Mouse (Mus musculus) heart, embryonic 14.5 days (tissue): ENCODE results near the gene Cd160. TPM values are rescaled to one million over a fixed set of nuclear protein-coding genes. Genes with fewer than 3 reads are reported as not detected.

Experiments
- ATAC-seq: fragments of 200-750 bp; cut with Nextera tagmentation; 2 replicates; pipeline ENCODE4 v1.8.0; 2017; ENCODE audit warnings: low read depth, moderate TSS enrichment; ENCODE audit not compliant: insufficient number of reproducible peaks, insufficient read depth, low FRiP score
- H3K27ac ChIP-seq, 2 experiments: fragments of 200-500 bp in 1 of 2; fragments of 300-500 bp in 1 of 2; sonication (generic) in 1 of 2; replicated peaks in 1 of 2; 2 replicates each; pipeline ENCODE4 v1.5.1; 2012 to 2014; ENCODE audit warnings: low read depth in 2 of 2, low read length in 2 of 2, control low read depth in 1 of 2, mild to moderate bottlenecking in 1 of 2, mixed read lengths in 1 of 2; ENCODE audit not compliant: control insufficient read depth in 1 of 2, insufficient read depth in 1 of 2
- H3K27me3 ChIP-seq: fragments of 300-500 bp; sonication (generic); 2 replicates; pipeline ENCODE4 v1.6.1; 2014; ENCODE audit warnings: mild to moderate bottlenecking, low read length, control low read depth; ENCODE audit not compliant: control insufficient read depth, insufficient read depth
- H3K36me3 ChIP-seq: fragments of 300-500 bp; sonication (generic); 2 replicates; pipeline ENCODE4 v1.6.1; 2014; ENCODE audit warnings: mild to moderate bottlenecking, control low read depth, low read length, mixed read lengths; ENCODE audit not compliant: control insufficient read depth, insufficient read depth
- H3K4me1 ChIP-seq, 2 experiments: fragments of 200-500 bp in 1 of 2; fragments of 300-500 bp in 1 of 2; sonication (generic) in 1 of 2; 2 replicates each; pipeline ENCODE4 v1.6.1; 2012 to 2014; ENCODE audit warnings: low read length in 2 of 2, control low read depth in 1 of 2, mixed read lengths in 1 of 2; ENCODE audit not compliant: control insufficient read depth in 2 of 2, insufficient read depth in 2 of 2
- H3K4me2 ChIP-seq: fragments of 300-500 bp; sonication (generic); 2 replicates; pipeline ENCODE4 v1.6.1; 2014; ENCODE audit warnings: mild to moderate bottlenecking, low read length
- H3K4me3 ChIP-seq, 2 experiments: fragments of 200-500 bp in 1 of 2; fragments of 300-500 bp in 1 of 2; sonication (generic) in 1 of 2; 2 replicates each; pipeline ENCODE4 v1.5.1; 2012 to 2014; ENCODE audit warnings: low read length in 2 of 2, mild to moderate bottlenecking in 2 of 2, control low read depth in 1 of 2, low read depth in 1 of 2, moderate library complexity in 1 of 2; ENCODE audit not compliant: control insufficient read depth in 1 of 2, insufficient read depth in 1 of 2
- H3K9ac ChIP-seq: fragments of 300-500 bp; sonication (generic); 2 replicates; pipeline ENCODE4 v1.6.1; 2014; ENCODE audit warnings: mild to moderate bottlenecking, low read length
- H3K9me3 ChIP-seq: fragments of 300-500 bp; sonication (generic); 2 replicates; pipeline ENCODE4 v1.6.1; 2016; ENCODE audit warnings: low read length, control low read depth; ENCODE audit not compliant: control insufficient read depth
- WGBS: fragments of 180-500 bp; shearing (Covaris S2); extraction: QIAGEN DNeasy Blood & Tissue Kit; methylation state at CpG from one replicate; pipeline ENCODE4 v1.1.7; 2014; 5-methylcytosine and 5-hydroxymethylcytosine counted together
- polyA plus RNA-seq: library from polyadenylated mRNA; unstranded; fragments of >200 nt; fragmentation: Nextera tagmentation; extraction: Ambion mirVana; gene quantifications from 2 replicates; pipeline ENCODE4 v1.2.1, GENCODE M21; 2014

Cd160 gene
- polyA plus RNA-seq, 1 experiment from 2014 or later, result not detected

DNA sequence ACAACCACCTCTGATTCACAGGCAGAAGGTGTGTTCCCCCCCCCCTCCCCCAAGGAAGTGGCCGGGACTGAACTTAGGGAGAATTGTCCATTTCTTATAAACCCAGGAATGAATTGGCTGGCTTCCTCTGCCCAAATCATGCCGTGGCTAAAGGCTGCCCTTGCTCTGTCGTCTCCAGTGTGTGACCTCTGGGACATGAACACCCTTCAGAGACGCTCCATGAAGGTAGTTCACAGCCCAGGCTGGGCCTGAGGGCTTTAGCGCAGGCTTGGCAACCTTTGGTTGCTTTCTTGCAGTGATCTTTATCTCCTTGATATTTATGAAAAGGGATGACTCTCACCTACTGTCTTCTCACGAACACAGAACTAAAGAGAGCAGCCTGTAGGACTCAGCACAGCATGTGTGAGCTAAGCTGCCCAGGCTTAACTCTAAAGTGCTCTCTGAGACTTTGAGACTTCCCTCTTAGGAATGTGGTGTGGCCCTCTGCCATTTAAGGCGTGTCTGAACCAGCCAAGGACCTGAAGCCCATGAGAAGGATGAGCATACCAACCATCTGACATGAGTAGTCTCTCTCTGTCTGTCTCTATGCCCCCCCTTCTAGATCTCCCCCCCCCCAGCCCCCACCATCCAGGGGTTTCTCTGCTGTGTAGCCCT lies 15.4 kb downstream of the Cd160 start:
- H3K27me3 ChIP-seq, result peaks cover 9% of the 10 kb centered on the region; the same call in 1 of the 2 replicates
- H3K9ac ChIP-seq, result no peak overlapping the region
- 0 out of 4 replicates have a peak overlapping the region, but pooled peaks of 1 of the 2 experiments have one; percentile 2 for H3K4me3 ChIP-seq
- H3K4me1 ChIP-seq, result peaks cover 5 to 15% of the 10 kb centered on the region in 2 experiments
- peak overlapping the region; percentile 55 for H3K4me2 ChIP-seq
- no peaks in the 10 kb centered on the region for H3K9me3 ChIP-seq
- no peak overlapping the region for H3K27ac ChIP-seq
- 23% methylated on average over 7 of the region's 7 CpGs for WGBS
- ATAC-seq, result no peak
- H3K36me3 ChIP-seq, result no peaks in the 10 kb centered on the region

DNA sequence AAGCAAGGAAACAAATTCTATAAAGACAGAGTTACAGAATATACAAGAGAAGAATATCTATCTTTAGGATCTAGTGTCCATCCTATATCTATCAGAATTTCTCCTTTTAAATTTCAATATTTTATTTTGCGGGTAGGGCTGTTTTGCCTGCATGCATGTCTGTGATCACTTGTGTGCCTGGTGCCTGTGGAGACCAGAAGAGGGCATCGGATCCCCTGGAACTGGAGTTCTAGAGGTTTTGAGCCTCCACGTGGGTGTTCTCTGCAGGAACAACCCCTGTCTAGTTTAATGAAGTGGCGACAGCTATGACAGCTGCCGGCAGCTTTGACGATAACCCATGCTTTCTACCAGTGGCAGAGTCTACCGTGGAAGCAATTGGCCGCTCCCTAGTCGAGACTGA lies 16.0 kb downstream of the Cd160 start:
- Histone ChIP-seq H3K4me1 (peaks cover 8 to 18% of the 10 kb centered on the region in 2 experiments), H3K4me2 (peak overlapping the region; percentile 55), H3K36me3 (no peaks in the 10 kb centered on the region), H3K9ac (no peak overlapping the region), H3K9me3 (no peaks in the 10 kb centered on the region), H3K27me3 (peaks cover 9% of the 10 kb centered on the region; the same call in 1 of the 2 replicates), H3K27ac (no peak overlapping the region), H3K4me3 (0 out of 4 replicates have a peak overlapping the region, but pooled peaks of 1 of the 2 experiments have one; percentile 2)
- WGBS, result 4% methylated on average over 9 of the region's 9 CpGs
- ATAC-seq, result peak; percentile 70

DNA sequence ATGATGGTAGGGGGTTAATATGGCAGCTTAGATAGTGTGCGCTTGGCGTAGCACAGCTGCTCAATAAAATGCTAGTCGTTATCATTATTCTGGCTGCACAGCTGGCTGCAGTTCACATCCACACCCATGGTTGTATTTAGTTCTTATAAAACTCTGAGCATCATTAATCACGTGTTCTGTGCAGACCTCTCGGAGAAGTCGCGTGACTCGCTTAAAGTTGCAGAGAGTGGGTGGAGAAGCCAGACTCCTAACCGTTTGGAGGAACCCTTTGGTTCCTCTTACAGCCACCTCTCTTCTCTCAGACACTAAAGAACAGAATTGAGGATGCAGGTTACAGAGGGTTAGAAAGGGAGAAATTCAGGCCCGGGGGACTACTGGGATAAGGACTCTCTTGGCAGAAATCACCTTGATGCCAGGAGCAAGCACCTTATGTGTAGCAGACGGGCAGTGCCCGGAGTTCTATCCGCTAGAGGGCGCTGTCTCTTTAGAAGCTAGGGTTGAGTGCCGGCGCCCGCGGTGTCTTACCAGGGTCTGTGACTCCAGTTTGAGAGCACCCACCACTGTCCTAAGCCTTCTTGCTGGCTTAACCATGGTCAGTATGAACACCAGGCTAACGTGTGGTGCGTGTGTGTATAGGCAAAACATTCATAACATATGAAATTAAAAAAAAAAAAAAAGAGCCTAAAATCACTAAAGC lies 16.6 kb downstream of the Cd160 start:
- WGBS, result 36% methylated on average over 20 of the region's 20 CpGs
- Histone ChIP-seq H3K4me2 (peak overlapping the region; percentile 55), H3K27me3 (peaks cover 9% of the 10 kb centered on the region; the same call in 1 of the 2 replicates), H3K27ac (no peak overlapping the region), H3K4me1 (peaks cover 8 to 18% of the 10 kb centered on the region in 2 experiments), H3K36me3 (no peaks in the 10 kb centered on the region), H3K9ac (no peak overlapping the region), H3K4me3 (no peak overlapping the region), H3K9me3 (no peaks in the 10 kb centered on the region)
- ATAC-seq, result peak; percentile 34; the same call in 1 of the 2 replicates

DNA sequence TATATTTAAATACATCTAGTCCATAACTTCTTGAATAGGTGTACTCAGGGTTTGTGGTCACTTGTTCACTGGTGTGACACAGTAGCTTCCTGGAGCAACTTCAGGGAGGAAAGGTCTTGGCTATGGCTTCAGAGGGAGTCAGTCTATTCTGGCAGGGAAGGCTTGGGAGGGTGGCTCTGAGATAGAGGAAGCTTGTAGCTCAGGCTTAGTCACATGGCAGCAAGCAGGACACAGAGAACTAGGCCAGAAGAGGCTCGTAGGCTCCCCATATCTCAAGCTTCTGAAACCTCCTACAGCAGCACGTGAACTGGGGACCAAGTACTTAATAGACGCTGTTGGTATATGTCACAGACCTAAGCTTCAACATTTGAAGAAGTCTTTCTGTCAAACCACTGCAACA lies 17.9 kb downstream of the Cd160 start:
- no peaks in the 10 kb centered on the region for H3K9me3 ChIP-seq
- H3K9ac ChIP-seq, result no peak overlapping the region
- ATAC-seq, result no peak
- H3K27me3 ChIP-seq, result peaks cover 9% of the 10 kb centered on the region; the same call in 1 of the 2 replicates
- H3K4me3 ChIP-seq, result no peak overlapping the region
- no peak overlapping the region for H3K4me2 ChIP-seq
- H3K4me1 ChIP-seq, result peaks cover 8 to 18% of the 10 kb centered on the region in 2 experiments
- no peaks in the 10 kb centered on the region for H3K36me3 ChIP-seq
- 72% methylated on average over 3 of the region's 3 CpGs for WGBS
- H3K27ac ChIP-seq, result no peak overlapping the region

DNA sequence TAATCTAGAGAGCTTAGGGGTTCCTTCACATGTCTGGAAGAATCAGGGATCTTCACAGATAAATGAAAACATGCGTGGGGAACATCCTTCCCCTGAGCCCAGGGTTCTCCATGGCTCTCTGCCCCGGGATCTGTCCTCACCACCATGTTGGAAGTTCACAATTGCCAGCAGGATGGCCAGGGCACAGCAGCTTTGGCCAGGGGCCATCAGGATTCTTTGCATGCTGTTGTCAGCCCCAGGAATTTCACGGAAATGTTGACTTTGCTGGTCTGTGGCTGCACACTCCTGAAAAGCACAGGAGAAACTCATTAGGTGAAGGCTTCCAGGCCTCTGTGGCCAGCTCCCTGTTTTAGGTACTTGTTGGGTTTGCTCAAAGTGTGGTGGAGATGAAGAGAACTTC lies 20.5 kb downstream of the Cd160 start:
- H3K27ac ChIP-seq, result no peak overlapping the region
- WGBS, result 46% methylated on average over 3 of the region's 3 CpGs

DNA sequence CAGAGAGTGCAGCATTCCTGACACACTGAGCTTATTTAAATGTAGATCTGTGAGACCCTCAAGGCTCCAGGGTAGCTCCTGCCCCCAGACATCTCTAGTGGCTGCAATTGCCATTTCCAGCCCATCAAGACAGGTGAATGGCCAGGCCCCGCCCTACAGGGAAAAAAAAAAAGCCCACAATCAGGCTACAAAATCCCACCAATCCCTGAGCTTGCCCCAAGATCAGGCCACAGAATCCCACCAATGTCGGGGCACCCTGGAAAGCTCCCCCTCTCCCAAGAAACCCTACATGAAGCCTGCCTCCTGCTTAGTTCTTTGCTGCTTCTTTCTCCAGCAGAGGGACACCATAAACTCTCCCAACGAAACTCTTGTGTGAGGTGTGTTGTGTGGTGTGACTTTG lies 21.0 kb downstream of the Cd160 start:
- ATAC-seq, result no peak
- Histone ChIP-seq H3K27ac (no peak overlapping the region), H3K4me2 (no peak overlapping the region), H3K9ac (no peak overlapping the region), H3K4me1 (peaks cover 4 to 9% of the 10 kb centered on the region in 2 experiments), H3K36me3 (no peaks in the 10 kb centered on the region), H3K9me3 (peaks cover 6% of the 10 kb centered on the region), H3K4me3 (no peak overlapping the region), H3K27me3 (no peaks in the 10 kb centered on the region)
- WGBS, result 85% methylated on average over 3 of the region's 3 CpGs

More for the DNA sequence above, 20.5 kb downstream of the Cd160 start:
- peaks cover 6% of the 10 kb centered on the region for H3K9me3 ChIP-seq
- no peak overlapping the region for H3K4me2 ChIP-seq
- ATAC-seq, result no peak; the same call in 1 of the 2 replicates
- peaks cover 8 to 14% of the 10 kb centered on the region in 2 experiments for H3K4me1 ChIP-seq
- H3K27me3 ChIP-seq, result no peaks in the 10 kb centered on the region
- no peaks in the 10 kb centered on the region for H3K36me3 ChIP-seq
- no peak overlapping the region for H3K9ac ChIP-seq
- no peak overlapping the region for H3K4me3 ChIP-seq

DNA sequence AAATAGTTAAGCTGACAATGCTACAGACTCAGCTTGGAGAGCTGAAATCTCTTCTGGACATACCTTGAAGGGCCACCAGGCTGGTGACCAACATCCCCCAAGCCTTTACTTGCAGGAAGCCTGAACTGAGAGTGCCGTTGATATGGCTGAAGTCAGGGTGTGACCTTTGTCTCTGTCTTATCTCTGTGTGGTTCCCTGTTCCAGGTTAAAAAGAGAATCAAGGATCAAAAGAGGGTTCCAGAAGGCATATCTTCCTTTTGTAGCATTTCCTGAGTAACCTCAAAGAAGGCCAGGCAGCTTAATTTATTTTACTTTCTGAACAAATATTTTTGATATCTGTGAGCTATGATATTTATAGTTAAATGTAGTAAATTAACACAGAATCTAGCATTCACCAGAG lies 26.9 kb downstream of the Cd160 start:
- no peak overlapping the region for H3K9ac ChIP-seq
- no peak overlapping the region for H3K27ac ChIP-seq
- WGBS, result 20% methylated on average over 1 of the region's 1 CpGs
- no peaks in the 10 kb centered on the region for H3K36me3 ChIP-seq
- H3K4me1 ChIP-seq, result peaks cover 3 to 5% of the 10 kb centered on the region in 2 experiments; a peak in 2 of 4 replicates
- H3K4me3 ChIP-seq, result no peak overlapping the region
- peaks cover 6% of the 10 kb centered on the region for H3K9me3 ChIP-seq
- no peak overlapping the region for H3K4me2 ChIP-seq
- H3K27me3 ChIP-seq, result no peaks in the 10 kb centered on the region
- ATAC-seq, result no peak
